Mouse (Mus musculus) midbrain, embryonic 12.5 days (tissue): ENCODE measurements at regions not wholly inside any gene's neighbourhood (a gene's known extent, or its start where the extent isn't known, plus 50 kb on each side); places are given as distances from the start of the nearest gene placed in this dataset.

Experiments
- ATAC-seq: fragments of 200-750 bp; cut with Nextera tagmentation; 2 replicates; pipeline ENCODE4 v1.8.0; 2017; ENCODE audit warnings: low read depth, moderate TSS enrichment, moderate library complexity; ENCODE audit not compliant: low FRiP score
- H3K27ac ChIP-seq: fragments of 300-500 bp; sonication (generic); replicated peaks from 2 replicates; pipeline ENCODE4 v1.5.1; 2016; ENCODE audit warnings: mild to moderate bottlenecking
- H3K27me3 ChIP-seq: fragments of 300-500 bp; sonication (generic); 2 replicates; pipeline ENCODE4 v1.6.1; 2016; ENCODE audit warnings: mild to moderate bottlenecking
- H3K36me3 ChIP-seq: fragments of 300-500 bp; sonication (generic); 2 replicates; pipeline ENCODE4 v1.6.1; 2016
- H3K4me1 ChIP-seq: fragments of 300-500 bp; sonication (generic); 2 replicates; pipeline ENCODE4 v1.6.1; 2016
- H3K4me2 ChIP-seq: fragments of 300-500 bp; sonication (generic); replicated peaks from 2 replicates; pipeline ENCODE4 v1.6.1; 2016; ENCODE audit warnings: mild to moderate bottlenecking, moderate library complexity
- H3K4me3 ChIP-seq: fragments of 300-500 bp; sonication (generic); 2 replicates; pipeline ENCODE4 v1.5.1; 2016; ENCODE audit warnings: mild to moderate bottlenecking
- H3K9ac ChIP-seq: fragments of 300-500 bp; sonication (generic); replicated peaks from 2 replicates; pipeline ENCODE4 v1.6.1; 2016; ENCODE audit warnings: mild to moderate bottlenecking, moderate library complexity
- H3K9me3 ChIP-seq: fragments of 300-500 bp; sonication (generic); 2 replicates; pipeline ENCODE4 v1.6.1; 2016; ENCODE audit warnings: mild to moderate bottlenecking
- WGBS: fragments of 180-500 bp; shearing (Covaris S2); methylation state at CpG from one replicate; pipeline ENCODE4 v1.1.7; 2016; 5-methylcytosine and 5-hydroxymethylcytosine counted together

- no peak overlapping the region for H3K9ac ChIP-seq
- H3K4me2 ChIP-seq: peak overlapping the region; percentile 8; the same call in 1 of the 2 replicates
- H3K27ac ChIP-seq: 0 out of 2 replicates have a peak overlapping the region, but pooled peaks have one; percentile 10
- no peaks in the 10 kb centered on the region for H3K36me3 ChIP-seq
- no peak overlapping the region for H3K4me3 ChIP-seq
- 0 out of 2 replicates have a peak, but pooled peaks have one; percentile 23 for ATAC-seq
- WGBS: 28% methylated on average over 10 of the region's 10 CpGs
- H3K4me1 ChIP-seq: peaks cover 34% of the 10 kb centered on the region
- H3K27me3 ChIP-seq: peaks cover 46% of the 10 kb centered on the region
- H3K9me3 ChIP-seq: no peaks in the 10 kb centered on the region
Observed at GRCm38 (mm10) chr4:152913497-152913896, 435.8 kb upstream of the Kcnab2 start.

- peaks cover 51% of the 10 kb centered on the region for H3K27me3 ChIP-seq
- no peak overlapping the region for H3K9ac ChIP-seq
- no peaks in the 10 kb centered on the region for H3K36me3 ChIP-seq
- H3K4me1 ChIP-seq: peaks cover 34% of the 10 kb centered on the region
- WGBS: 48% methylated on average over 10 of the region's 10 CpGs
- peak; percentile 14; the same call in 1 of the 2 replicates for ATAC-seq
- no peaks in the 10 kb centered on the region for H3K9me3 ChIP-seq
- no peak overlapping the region for H3K4me3 ChIP-seq
- 0 out of 2 replicates have a peak overlapping the region, but pooled peaks have one; percentile 10 for H3K27ac ChIP-seq
- no peak overlapping the region for H3K4me2 ChIP-seq
Observed at GRCm38 (mm10) chr4:152912846-152913245, 435.2 kb upstream of the Kcnab2 start.

GRCm38 (mm10) chr4:152908235-152908634 is 430.6 kb upstream of the Kcnab2 start:
- peaks cover 7% of the 10 kb centered on the region for H3K4me1 ChIP-seq
- no peak overlapping the region for H3K4me3 ChIP-seq
- 80% methylated on average over 5 of the region's 5 CpGs for WGBS
- H3K9me3 ChIP-seq: no peaks in the 10 kb centered on the region
- H3K27me3 ChIP-seq: peaks cover 46% of the 10 kb centered on the region
- no peak overlapping the region for H3K27ac ChIP-seq
- no peak for ATAC-seq
- H3K4me2 ChIP-seq: no peak overlapping the region
- H3K9ac ChIP-seq: no peak overlapping the region
- no peaks in the 10 kb centered on the region for H3K36me3 ChIP-seq

- 57% methylated on average over 11 of the region's 11 CpGs for WGBS
- Histone ChIP-seq H3K4me3 (no peak overlapping the region), H3K9ac (no peak overlapping the region), H3K4me2 (no peak overlapping the region), H3K4me1 (no peaks in the 10 kb centered on the region), H3K27me3 (peaks cover 20% of the 10 kb centered on the region; the same call in 1 of the 2 replicates), H3K36me3 (no peaks in the 10 kb centered on the region), H3K9me3 (no peaks in the 10 kb centered on the region), H3K27ac (no peak overlapping the region)
- no peak for ATAC-seq
Observed at GRCm38 (mm10) chr4:152902851-152903250, 425.2 kb upstream of the Kcnab2 start.

GRCm38 (mm10) chr4:152900049-152900448 is 422.4 kb upstream of the Kcnab2 start:
- Histone ChIP-seq H3K4me3 (no peak overlapping the region), H3K9ac (no peak overlapping the region), H3K27me3 (0 out of 2 replicates have a peak, but pooled peaks cover 18% of the 10 kb centered on the region), H3K9me3 (no peaks in the 10 kb centered on the region), H3K36me3 (no peaks in the 10 kb centered on the region), H3K4me2 (no peak overlapping the region), H3K4me1 (no peaks in the 10 kb centered on the region), H3K27ac (no peak overlapping the region)
- no peak for ATAC-seq
- 37% methylated on average over 4 of the region's 4 CpGs for WGBS

GRCm38 (mm10) chr4:152895076-152895475 is 417.4 kb upstream of the Kcnab2 start:
- Histone ChIP-seq H3K9ac (no peak overlapping the region), H3K4me1 (no peaks in the 10 kb centered on the region), H3K9me3 (no peaks in the 10 kb centered on the region), H3K4me2 (no peak overlapping the region), H3K27me3 (0 out of 2 replicates have a peak, but pooled peaks cover 11% of the 10 kb centered on the region), H3K4me3 (no peak overlapping the region), H3K36me3 (no peaks in the 10 kb centered on the region), H3K27ac (no peak overlapping the region)
- no peak for ATAC-seq
- 80% methylated on average over 13 of the region's 13 CpGs for WGBS

GRCm38 (mm10) chr4:152892997-152893396 is 415.3 kb upstream of the Kcnab2 start:
- Histone ChIP-seq H3K4me3 (no peak overlapping the region), H3K27ac (no peak overlapping the region), H3K9me3 (no peaks in the 10 kb centered on the region), H3K4me2 (no peak overlapping the region), H3K9ac (no peak overlapping the region), H3K4me1 (no peaks in the 10 kb centered on the region), H3K27me3 (0 out of 2 replicates have a peak, but pooled peaks cover 5% of the 10 kb centered on the region), H3K36me3 (no peaks in the 10 kb centered on the region)
- ATAC-seq: no peak
- WGBS: 81% methylated on average over 3 of the region's 3 CpGs

- Histone ChIP-seq H3K4me2 (no peak overlapping the region), H3K9ac (no peak overlapping the region), H3K27me3 (no peaks in the 10 kb centered on the region; the same call in 1 of the 2 replicates), H3K27ac (no peak overlapping the region), H3K4me3 (no peak overlapping the region), H3K9me3 (no peaks in the 10 kb centered on the region), H3K36me3 (no peaks in the 10 kb centered on the region), H3K4me1 (no peaks in the 10 kb centered on the region)
- 80% methylated on average over 5 of the region's 5 CpGs for WGBS
- ATAC-seq: no peak
Observed at GRCm38 (mm10) chr4:152889211-152889610, 411.5 kb upstream of the Kcnab2 start.

- no peak for ATAC-seq
- Histone ChIP-seq H3K4me3 (no peak overlapping the region), H3K36me3 (no peaks in the 10 kb centered on the region), H3K4me2 (no peak overlapping the region), H3K9ac (no peak overlapping the region), H3K4me1 (no peaks in the 10 kb centered on the region), H3K27ac (no peak overlapping the region), H3K9me3 (no peaks in the 10 kb centered on the region), H3K27me3 (no peaks in the 10 kb centered on the region; the same call in 1 of the 2 replicates)
- 68% methylated on average over 14 of the region's 14 CpGs for WGBS
Observed at GRCm38 (mm10) chr4:152888306-152888705, 410.6 kb upstream of the Kcnab2 start.

GRCm38 (mm10) chr4:152886773-152887172 is 409.1 kb upstream of the Kcnab2 start:
- H3K4me2 ChIP-seq: no peak overlapping the region
- ATAC-seq: no peak
- no peak overlapping the region for H3K27ac ChIP-seq
- no peaks in the 10 kb centered on the region for H3K9me3 ChIP-seq
- no peak overlapping the region for H3K4me3 ChIP-seq
- H3K27me3 ChIP-seq: no peaks in the 10 kb centered on the region; the same call in 1 of the 2 replicates
- 72% methylated on average over 9 of the region's 9 CpGs for WGBS
- no peaks in the 10 kb centered on the region for H3K36me3 ChIP-seq
- H3K9ac ChIP-seq: no peak overlapping the region
- no peaks in the 10 kb centered on the region for H3K4me1 ChIP-seq

GRCm38 (mm10) chr4:152881433-152881930 is 403.8 kb upstream of the Kcnab2 start:
- no peak overlapping the region for H3K4me3 ChIP-seq
- H3K9me3 ChIP-seq: peaks cover 7% of the 10 kb centered on the region; the same call in 1 of the 2 replicates
- ATAC-seq: no peak
- no peaks in the 10 kb centered on the region for H3K36me3 ChIP-seq
- peaks cover 8% of the 10 kb centered on the region for H3K4me1 ChIP-seq
- H3K4me2 ChIP-seq: no peak overlapping the region
- H3K9ac ChIP-seq: no peak overlapping the region
- no peaks in the 10 kb centered on the region; the same call in 1 of the 2 replicates for H3K27me3 ChIP-seq
- H3K27ac ChIP-seq: no peak overlapping the region

- Histone ChIP-seq H3K36me3 (no peaks in the 10 kb centered on the region), H3K9ac (no peak overlapping the region), H3K9me3 (peaks cover 7% of the 10 kb centered on the region; the same call in 1 of the 2 replicates), H3K27ac (no peak overlapping the region), H3K4me3 (no peak overlapping the region), H3K27me3 (no peaks in the 10 kb centered on the region), H3K4me2 (no peak overlapping the region), H3K4me1 (peaks cover 8% of the 10 kb centered on the region)
- ATAC-seq: no peak
- 97% methylated on average over 2 of the region's 2 CpGs for WGBS
Observed at GRCm38 (mm10) chr4:152880368-152880767, 402.7 kb upstream of the Kcnab2 start.

GRCm38 (mm10) chr4:152878941-152879340 is 401.3 kb upstream of the Kcnab2 start:
- 55% methylated on average over 14 of the region's 14 CpGs for WGBS
- H3K27ac ChIP-seq: no peak overlapping the region; the same call in 1 of the 2 replicates

More at GRCm38 (mm10) chr4:152878941-152879340, 401.3 kb upstream of the Kcnab2 start:
- Histone ChIP-seq H3K4me3 (no peak overlapping the region), H3K27me3 (no peaks in the 10 kb centered on the region), H3K9me3 (peaks cover 7% of the 10 kb centered on the region; the same call in 1 of the 2 replicates), H3K36me3 (no peaks in the 10 kb centered on the region), H3K4me1 (peaks cover 8% of the 10 kb centered on the region), H3K4me2 (no peak overlapping the region), H3K9ac (no peak overlapping the region)
- ATAC-seq: no peak; the same call in 1 of the 2 replicates
